Mouse (Mus musculus): ENCODE measurements at regions not wholly inside any gene's neighbourhood (a gene's known extent, or its start where the extent isn't known, plus 50 kb on each side); places are given as distances from the start of the nearest gene placed in this dataset.
A peak's percentile ranks its signal among the peaks of the same experiment; 100 is the strongest.

- no peaks in the 10 kb centered on the region for H3K4me1 ChIP-seq (ENCODE audit: control insufficient read depth in 1 of 2, insufficient read depth in 2 of 2, low read length in 2 of 2)
- no peaks in the 10 kb centered on the region for H3K9me3 ChIP-seq (replicated peaks; ENCODE audit: insufficient read depth, low read length)
- no peaks in the 10 kb centered on the region for H3K36me3 ChIP-seq (ENCODE audit: control insufficient read depth in 1 of 2, insufficient read depth in 2 of 2, low read length in 2 of 2)
- no peaks in the 10 kb centered on the region for H3K27me3 ChIP-seq (ENCODE audit: control insufficient read depth in 1 of 2, insufficient read depth in 2 of 2, low read length in 2 of 2)
- TF ChIP-seq POLR2AphosphoS2 (IDR thresholded peaks at IDR 0.05; ENCODE audit: low read length) (no peak), TCF12 (IDR thresholded peaks at IDR 0.05; ENCODE audit: low read depth, low read length) (no peak), USF1 (IDR thresholded peaks at IDR 0.05; ENCODE audit: low read depth, low read length) (no peak), MAZ (IDR thresholded peaks at IDR 0.05; ENCODE audit: low read depth, low read length) (no peak), HCFC1 (IDR thresholded peaks at IDR 0.05; ENCODE audit: low read depth, low read length) (no peak), KAT2A (conservative IDR thresholded peaks at IDR 0.05; ENCODE audit: low read depth, low read length) (no peak), MYC (IDR thresholded peaks at IDR 0.05; ENCODE audit: low read depth, low read length) (no peak), RCOR1 (IDR thresholded peaks at IDR 0.05; ENCODE audit: low read depth, low read length) (no peak), RAD21 (IDR thresholded peaks at IDR 0.05; ENCODE audit: low read depth, low read length) (peak; percentile 60), MAFK (IDR thresholded peaks at IDR 0.05; ENCODE audit: borderline replicate concordance, low read depth, low read length) (no peak), MYB (IDR thresholded peaks at IDR 0.05; ENCODE audit: low read depth, low read length) (no peak), CHD2 (IDR thresholded peaks at IDR 0.05; ENCODE audit: low read length) (no peak), NELFE (IDR thresholded peaks at IDR 0.05; ENCODE audit: low read depth, low read length) (no peak), SMC3 (IDR thresholded peaks at IDR 0.05; ENCODE audit: low read depth, low read length) (peak; percentile 51), CTCF (IDR thresholded peaks at IDR 0.05 in 2 of 3, conservative IDR thresholded peaks at IDR 0.05 in 1 of 3; ENCODE audit: control insufficient read depth in 1 of 3, insufficient read depth in 1 of 3, low read depth in 2 of 3, low read length in 3 of 3, poor library complexity in 1 of 3, severe bottlenecking in 1 of 3) (peak in 2 of 3 experiments; percentile 29 to 51; a peak in 3 of 6 replicates), ZC3H11A (IDR thresholded peaks at IDR 0.05; ENCODE audit: low read depth, low read length) (peak; percentile 28)
- DNase-seq (ENCODE audit: low read depth, low spot score) = peak; percentile 11
- H3K9ac ChIP-seq (ENCODE audit: control insufficient read depth, low read depth, low read length, poor library complexity, severe bottlenecking) = no peak overlapping the region
- H3K27ac ChIP-seq (ENCODE audit: control insufficient read depth, low read depth, low read length) = no peak overlapping the region
- no peaks in the 10 kb centered on the region for H3K79me2 ChIP-seq (ENCODE audit: control insufficient read depth, insufficient read depth, low read length, poor library complexity)
- H3K4me3 ChIP-seq (ENCODE audit: control insufficient read depth in 1 of 2, insufficient read depth in 1 of 2, low read depth in 2 of 2, low read length in 2 of 2) = no peak overlapping the region
Observed at GRCm38 (mm10) chr14:86562728-86563127, 578.3 kb downstream of the Diaph3 start.

DNA sequence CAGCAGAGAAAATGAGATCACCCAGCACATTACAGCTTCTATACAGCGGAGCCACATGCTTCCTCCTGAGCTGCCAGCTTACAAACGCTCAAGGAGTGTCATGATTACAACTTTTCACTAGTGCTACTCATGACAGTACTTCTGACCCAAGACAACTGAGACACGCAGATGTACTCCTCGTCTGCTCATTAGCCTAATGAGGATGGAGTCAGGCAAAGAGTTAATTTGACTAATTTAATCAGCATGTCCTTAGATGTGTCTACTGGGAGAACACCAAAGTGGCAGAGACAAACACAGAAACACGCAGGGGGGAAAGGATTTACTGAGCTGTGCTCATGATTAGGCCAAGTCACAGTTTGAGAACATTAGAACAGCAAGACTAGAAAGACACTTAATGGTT lies 603.0 kb downstream of the Diaph3 start:
- no peak for DNase-seq (ENCODE audit: low read depth, low spot score)
- no peaks in the 10 kb centered on the region for H3K27me3 ChIP-seq (ENCODE audit: control insufficient read depth in 1 of 2, insufficient read depth in 2 of 2, low read length in 2 of 2)
- H3K9me3 ChIP-seq (replicated peaks; ENCODE audit: insufficient read depth, low read length) = no peaks in the 10 kb centered on the region
- no peak overlapping the region for H3K4me3 ChIP-seq (ENCODE audit: control insufficient read depth in 1 of 2, insufficient read depth in 1 of 2, low read depth in 2 of 2, low read length in 2 of 2)
- H3K9ac ChIP-seq (ENCODE audit: control insufficient read depth, low read depth, low read length, poor library complexity, severe bottlenecking) = no peak overlapping the region
- H3K79me2 ChIP-seq (ENCODE audit: control insufficient read depth, insufficient read depth, low read length, poor library complexity) = no peaks in the 10 kb centered on the region
- H3K4me1 ChIP-seq (ENCODE audit: control insufficient read depth in 1 of 2, insufficient read depth in 2 of 2, low read length in 2 of 2) = no peaks in the 10 kb centered on the region
- H3K36me3 ChIP-seq (ENCODE audit: control insufficient read depth in 1 of 2, insufficient read depth in 2 of 2, low read length in 2 of 2) = no peaks in the 10 kb centered on the region
- no peak for TF ChIP-seq GABPA (IDR thresholded peaks at IDR 0.05; ENCODE audit: low read depth, low read length)
- no peak for TF ChIP-seq TBP (IDR thresholded peaks at IDR 0.05; ENCODE audit: low read depth, low read length)
- no peak for TF ChIP-seq ZC3H11A (IDR thresholded peaks at IDR 0.05; ENCODE audit: low read depth, low read length)
- no peak for TF ChIP-seq TAL1 (IDR thresholded peaks at IDR 0.05; ENCODE audit: low read length)
- no peak for TF ChIP-seq ZMIZ1 (IDR thresholded peaks at IDR 0.05; ENCODE audit: low read depth, low read length)
- no peak for TF ChIP-seq ETS1 (IDR thresholded peaks at IDR 0.05; ENCODE audit: low read depth, low read length)
- TF ChIP-seq USF1 (IDR thresholded peaks at IDR 0.05; ENCODE audit: low read depth, low read length) = no peak
- no peak for TF ChIP-seq NELFE (IDR thresholded peaks at IDR 0.05; ENCODE audit: low read depth, low read length)
- no peak for TF ChIP-seq MYC (IDR thresholded peaks at IDR 0.05; ENCODE audit: low read depth, low read length)
- no peak for TF ChIP-seq MYB (IDR thresholded peaks at IDR 0.05; ENCODE audit: low read depth, low read length)
- TF ChIP-seq SIN3A (IDR thresholded peaks at IDR 0.05; ENCODE audit: low read length) = no peak
- no peak for TF ChIP-seq NRF1 (IDR thresholded peaks at IDR 0.05; ENCODE audit: insufficient read depth, low read depth, low read length, poor library complexity, severe bottlenecking)
- TF ChIP-seq GATA1 (IDR thresholded peaks at IDR 0.05; ENCODE audit: low read depth, low read length) = no peak
- H3K27ac ChIP-seq (ENCODE audit: control insufficient read depth, low read depth, low read length) = no peak overlapping the region

All from MEL (cell line).